Mouse (Mus musculus) limb, embryonic 15.5 days (tissue): ENCODE measurements around the gene Slfn2. TPM values are rescaled to one million over a fixed set of nuclear protein-coding genes. Genes with fewer than 3 reads are reported as not detected.
"Not testable (repeated sequence)": the region's sequence is repeated elsewhere in the genome, so short reads cannot be mapped to it uniquely, and the experiment has no call there.

Experiments used
- ATAC-seq: fragments of 200-750 bp; cut with Nextera tagmentation; 2 replicates; pipeline ENCODE4 v1.8.0; 2017; ENCODE audit warnings: low read depth, moderate TSS enrichment; ENCODE audit not compliant: insufficient number of reproducible peaks, low FRiP score, low TSS enrichment
- H3K27ac ChIP-seq: fragments of 300-500 bp; sonication (generic); 2 replicates; pipeline ENCODE4 v1.5.1; 2015; ENCODE audit warnings: moderate library complexity, mild to moderate bottlenecking, inconsistent platforms
- H3K27me3 ChIP-seq: fragments of 300-500 bp; sonication (generic); 2 replicates; pipeline ENCODE4 v1.6.1; 2015; ENCODE audit warnings: inconsistent platforms
- H3K36me3 ChIP-seq: fragments of 300-500 bp; sonication (generic); 2 replicates; pipeline ENCODE4 v1.6.1; 2015; ENCODE audit warnings: inconsistent platforms
- H3K4me1 ChIP-seq: fragments of 300-500 bp; sonication (generic); 2 replicates; pipeline ENCODE4 v1.6.1; 2015; ENCODE audit warnings: inconsistent platforms
- H3K4me2 ChIP-seq: fragments of 300-500 bp; sonication (generic); 2 replicates; pipeline ENCODE4 v1.6.1; 2015; ENCODE audit warnings: mild to moderate bottlenecking, inconsistent platforms
- H3K4me3 ChIP-seq: fragments of 300-500 bp; sonication (generic); 2 replicates; pipeline ENCODE4 v1.5.1; 2015; ENCODE audit warnings: mild to moderate bottlenecking, inconsistent platforms
- H3K9ac ChIP-seq: fragments of 300-500 bp; sonication (generic); 2 replicates; pipeline ENCODE4 v1.6.1; 2015; ENCODE audit warnings: inconsistent platforms
- H3K9me3 ChIP-seq: fragments of 300-500 bp; sonication (generic); 2 replicates; pipeline ENCODE4 v1.6.1; 2016; ENCODE audit warnings: inconsistent platforms
- WGBS: fragments of 180-500 bp; shearing (Covaris S2); methylation state at CpG from one replicate; pipeline ENCODE4 v1.1.7; 2015; 5-methylcytosine and 5-hydroxymethylcytosine counted together
- polyA plus RNA-seq: library from polyadenylated mRNA; unstranded; fragments of >200 nt; fragmentation: Nextera tagmentation; extraction: Ambion mirVana; gene quantifications from 2 replicates; pipeline ENCODE4 v1.2.1, GENCODE M21; 2015

The Slfn2 gene
- 5.0 and 6.3 TPM in 2 replicates for polyA plus RNA-seq

DNA sequence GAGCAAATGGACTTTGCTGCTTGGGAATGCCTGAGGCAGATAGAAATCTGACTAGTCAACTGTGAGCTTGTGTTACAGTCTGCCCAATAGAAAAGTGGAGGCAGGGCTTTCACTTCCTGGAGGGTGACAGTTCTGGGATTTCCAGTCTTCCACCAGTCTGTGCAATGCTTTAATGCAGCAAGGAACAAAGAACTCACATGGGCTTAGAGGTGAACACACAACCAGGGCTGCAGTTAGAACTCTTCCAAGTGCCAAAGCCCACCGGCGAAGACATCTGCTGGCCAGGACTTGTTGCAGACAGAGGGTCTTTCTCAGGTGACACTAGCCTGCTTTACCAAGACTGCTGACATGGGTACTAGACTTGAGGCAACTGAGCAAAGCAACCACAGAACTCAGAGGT is at the start of gene Slfn2:
Gene Slfn2 (plus strand): TSS at position 167 of the 400 bp plus-strand sequence.
- Histone ChIP-seq H3K27ac (no peak within 1 kb of the TSS), H3K4me2 (no peak within 1 kb of the TSS), H3K36me3 (no peaks in the 10 kb centered on the region), H3K9ac (no peak within 1 kb of the TSS), H3K27me3 (no peaks in the 10 kb centered on the region; the same call in 1 of the 2 replicates), H3K9me3 (no peaks in the 10 kb centered on the region), H3K4me1 (no peaks in the 10 kb centered on the region), H3K4me3 (no peak within 1 kb of the TSS)
- 75% methylated on average over 2 of the region's 2 CpGs for WGBS
- no peak for ATAC-seq

DNA sequence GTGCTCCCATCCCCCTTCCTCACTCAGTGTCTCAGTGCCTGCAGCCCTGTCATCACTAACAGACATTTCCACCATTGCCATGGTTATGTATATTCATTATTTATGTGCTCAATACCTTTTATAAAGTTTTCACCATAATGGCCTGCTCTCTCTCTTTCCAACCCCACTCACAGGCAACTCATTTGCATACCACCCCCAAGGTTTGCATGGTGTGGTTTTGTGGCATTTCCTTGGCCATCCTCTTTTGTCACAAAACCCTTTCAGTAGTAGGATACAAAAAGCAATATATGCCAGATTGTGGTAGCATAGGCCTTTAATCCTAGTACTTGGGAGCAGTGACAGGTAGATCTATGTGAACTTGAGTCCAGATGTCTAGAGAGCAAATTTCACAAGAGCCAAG is 48.8 kb upstream of the Slfn2 start:
- Histone ChIP-seq H3K36me3 (no peaks in the 10 kb centered on the region), H3K27ac (no peak overlapping the region)
- ATAC-seq: no peak

DNA sequence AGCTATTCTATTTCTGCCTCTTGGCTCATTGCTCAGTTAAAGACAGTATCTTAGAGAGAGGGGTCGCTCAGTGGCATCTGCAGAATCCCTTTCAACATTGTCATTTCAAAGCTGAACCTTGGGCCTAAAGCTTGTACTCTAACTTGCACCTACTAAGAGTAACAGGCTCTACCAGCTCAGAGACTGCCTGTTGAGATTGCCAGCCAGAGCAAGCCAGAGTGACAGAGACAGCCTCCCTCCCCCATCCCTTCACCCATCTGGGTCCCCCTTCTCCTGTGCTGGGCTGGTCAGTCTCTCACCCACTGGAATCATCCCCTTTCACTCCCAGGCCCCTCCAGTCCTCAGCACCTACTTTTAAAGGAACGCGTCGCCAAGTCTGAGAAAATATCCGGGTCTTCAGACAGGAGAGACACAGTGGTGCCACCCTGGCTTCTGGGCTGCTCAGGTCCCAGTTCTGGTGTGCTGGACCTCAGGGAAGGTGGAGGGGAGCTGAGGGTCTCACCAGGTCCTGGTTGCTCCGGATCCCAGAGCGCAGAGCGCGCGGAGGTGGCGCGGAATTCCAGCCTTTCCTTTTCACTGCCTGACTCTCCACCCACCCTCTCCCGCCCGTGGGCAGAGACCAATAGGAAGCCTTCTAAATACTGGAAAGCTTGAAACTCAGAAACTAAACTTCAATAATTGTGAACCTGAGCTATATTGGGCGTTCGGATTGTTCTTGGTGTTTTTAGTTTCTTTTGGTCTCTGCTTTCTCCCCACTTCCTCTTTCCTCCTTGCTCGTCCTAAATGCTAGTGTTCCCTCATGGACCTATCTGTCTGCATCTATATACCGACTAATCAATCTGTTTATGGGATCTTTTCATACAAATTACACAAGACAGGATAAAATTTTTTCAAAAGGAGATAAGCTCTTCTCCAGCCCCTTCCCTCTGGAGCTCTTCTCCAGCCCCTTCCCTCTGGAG is 45.1 kb upstream of the Slfn2 start:
- not testable (repeated sequence) for H3K27ac ChIP-seq, H3K4me2 ChIP-seq, H3K4me3 ChIP-seq, H3K36me3 ChIP-seq, H3K27me3 ChIP-seq, H3K9me3 ChIP-seq, H3K4me1 ChIP-seq, H3K9ac ChIP-seq, ATAC-seq
- WGBS: 75% methylated on average over 18 of the region's 18 CpGs

More for the DNA sequence above, 48.8 kb upstream of the Slfn2 start:
- Histone ChIP-seq H3K9ac (no peak overlapping the region), H3K9me3 (no peaks in the 10 kb centered on the region), H3K27me3 (no peaks in the 10 kb centered on the region), H3K4me1 (no peaks in the 10 kb centered on the region), H3K4me2 (no peak overlapping the region), H3K4me3 (no peak overlapping the region)

DNA sequence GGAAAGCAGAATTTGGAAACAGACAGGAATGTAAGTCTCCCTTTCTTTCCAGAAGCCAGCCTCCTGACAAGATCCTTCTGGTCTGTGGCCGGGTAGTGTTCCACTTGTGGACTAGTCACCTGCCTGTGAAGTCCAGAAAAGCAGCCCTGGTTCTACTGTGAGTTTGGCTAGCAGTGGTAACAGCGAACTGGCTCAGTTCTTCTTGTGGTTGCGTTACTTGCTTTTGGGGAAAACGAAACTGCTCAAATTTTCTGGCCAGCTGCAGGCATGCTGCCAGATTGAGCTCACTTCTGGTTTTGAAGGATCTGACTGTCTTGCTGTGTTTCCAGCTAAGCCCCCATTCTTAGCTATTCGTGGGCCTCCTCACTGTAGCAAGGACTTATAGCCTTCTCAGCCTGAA is 44.3 kb upstream of the Slfn2 start, which contains the start of gene Slfn8:
Gene Slfn8 (minus strand): TSS at position 190 of the 400 bp plus-strand sequence.
- H3K9me3 ChIP-seq: no peaks in the 10 kb centered on the region
- no peaks in the 10 kb centered on the region for H3K36me3 ChIP-seq
- H3K27me3 ChIP-seq: no peaks in the 10 kb centered on the region
- no peak within 1 kb of the TSS for H3K27ac ChIP-seq
- no peak within 1 kb of the TSS for H3K9ac ChIP-seq
- no peak within 1 kb of the TSS for H3K4me2 ChIP-seq
- WGBS: 45% methylated on average over 5 of the region's 5 CpGs
- no peak for ATAC-seq
- H3K4me1 ChIP-seq: no peaks in the 10 kb centered on the region
- H3K4me3 ChIP-seq: no peak within 1 kb of the TSS

GRCm38 (mm10) chr11:83038686-83039085 is 26.2 kb upstream of the Slfn2 start:
- H3K4me1 ChIP-seq, H3K9ac ChIP-seq: not testable (repeated sequence)
- WGBS: 82% methylated on average over 3 of the region's 3 CpGs

GRCm38 (mm10) chr11:83039156-83039555 is 25.8 kb upstream of the Slfn2 start:
- no peak overlapping the region for H3K4me2 ChIP-seq
- no peak for ATAC-seq
- 89% methylated on average over 1 of the region's 1 CpGs for WGBS

More at GRCm38 (mm10) chr11:83038686-83039085, 26.2 kb upstream of the Slfn2 start:
- not testable (repeated sequence) for H3K9me3 ChIP-seq, H3K27ac ChIP-seq, H3K4me3 ChIP-seq, H3K4me2 ChIP-seq, ATAC-seq, H3K36me3 ChIP-seq, H3K27me3 ChIP-seq

GRCm38 (mm10) chr11:83039796-83040195 is 25.1 kb upstream of the Slfn2 start:
- Histone ChIP-seq H3K4me3 (peak overlapping the region; percentile 7; the same call in 1 of the 2 replicates), H3K9me3 (no peaks in the 10 kb centered on the region), H3K9ac (no peak overlapping the region), H3K36me3 (no peaks in the 10 kb centered on the region), H3K4me2 (peak overlapping the region; percentile 32), H3K27me3 (peaks cover 9% of the 10 kb centered on the region; the same call in 1 of the 2 replicates), H3K4me1 (no peaks in the 10 kb centered on the region), H3K27ac (no peak overlapping the region)
- no peak for ATAC-seq
- WGBS: 13% methylated on average over 19 of the region's 19 CpGs

More at GRCm38 (mm10) chr11:83039156-83039555, 25.8 kb upstream of the Slfn2 start:
- H3K9me3 ChIP-seq: no peaks in the 10 kb centered on the region
- no peak overlapping the region for H3K4me3 ChIP-seq
- no peak overlapping the region for H3K27ac ChIP-seq
- H3K9ac ChIP-seq: no peak overlapping the region
- H3K4me1 ChIP-seq: no peaks in the 10 kb centered on the region
- peaks cover 9% of the 10 kb centered on the region; the same call in 1 of the 2 replicates for H3K27me3 ChIP-seq
- no peaks in the 10 kb centered on the region for H3K36me3 ChIP-seq

GRCm38 (mm10) chr11:83040325-83040724 is 24.6 kb upstream of the Slfn2 start:
- Histone ChIP-seq H3K4me3 (peak overlapping the region; percentile 7; the same call in 1 of the 2 replicates), H3K4me2 (peak overlapping the region; percentile 32; the same call in 1 of the 2 replicates), H3K9ac (no peak overlapping the region), H3K27me3 (peaks cover 9% of the 10 kb centered on the region; the same call in 1 of the 2 replicates), H3K4me1 (no peaks in the 10 kb centered on the region), H3K27ac (no peak overlapping the region), H3K9me3 (no peaks in the 10 kb centered on the region), H3K36me3 (no peaks in the 10 kb centered on the region)
- WGBS: 23% methylated on average over 1 of the region's 1 CpGs
- no peak for ATAC-seq

GRCm38 (mm10) chr11:83041000-83041399 is 23.9 kb upstream of the Slfn2 start:
- H3K9ac ChIP-seq: no peak overlapping the region

GRCm38 (mm10) chr11:83043891-83044290 is 21.0 kb upstream of the Slfn2 start:
- peaks cover 9% of the 10 kb centered on the region; the same call in 1 of the 2 replicates for H3K27me3 ChIP-seq
- H3K27ac ChIP-seq: no peak overlapping the region
- WGBS: 78% methylated on average over 4 of the region's 4 CpGs
- ATAC-seq: no peak
- H3K36me3 ChIP-seq: no peaks in the 10 kb centered on the region
- H3K4me3 ChIP-seq: no peak overlapping the region
- no peaks in the 10 kb centered on the region for H3K9me3 ChIP-seq
- H3K9ac ChIP-seq: no peak overlapping the region
- no peaks in the 10 kb centered on the region for H3K4me1 ChIP-seq
- H3K4me2 ChIP-seq: no peak overlapping the region

More at GRCm38 (mm10) chr11:83041000-83041399, 23.9 kb upstream of the Slfn2 start:
- Histone ChIP-seq H3K4me1 (no peaks in the 10 kb centered on the region), H3K27ac (no peak overlapping the region), H3K36me3 (no peaks in the 10 kb centered on the region), H3K4me2 (no peak overlapping the region), H3K27me3 (peaks cover 9% of the 10 kb centered on the region; the same call in 1 of the 2 replicates), H3K4me3 (no peak overlapping the region), H3K9me3 (no peaks in the 10 kb centered on the region)
- no peak for ATAC-seq

GRCm38 (mm10) chr11:83045642-83046041 is 19.3 kb upstream of the Slfn2 start:
- Histone ChIP-seq H3K36me3 (no peaks in the 10 kb centered on the region), H3K27ac (no peak overlapping the region), H3K4me3 (no peak overlapping the region), H3K27me3 (no peaks in the 10 kb centered on the region), H3K9me3 (no peaks in the 10 kb centered on the region), H3K4me2 (no peak overlapping the region), H3K4me1 (no peaks in the 10 kb centered on the region), H3K9ac (no peak overlapping the region)
- no peak for ATAC-seq
- 76% methylated on average over 3 of the region's 3 CpGs for WGBS

- ATAC-seq: no peak
- no peak overlapping the region for H3K4me2 ChIP-seq
- WGBS: 3% methylated on average over 5 of the region's 5 CpGs
These were observed 7.0 kb upstream of the Slfn2 start for GRCm38 (mm10) chr11:83057863-83058262.

More at GRCm38 (mm10) chr11:83057863-83058262, 7.0 kb upstream of the Slfn2 start:
- Histone ChIP-seq H3K4me3 (no peak overlapping the region), H3K9ac (no peak overlapping the region), H3K9me3 (no peaks in the 10 kb centered on the region), H3K27ac (no peak overlapping the region), H3K4me1 (no peaks in the 10 kb centered on the region), H3K36me3 (no peaks in the 10 kb centered on the region), H3K27me3 (no peaks in the 10 kb centered on the region; the same call in 1 of the 2 replicates)
